Mouse (Mus musculus) right cerebral cortex, postnatal 10 days (tissue): ENCODE data around the gene Rasgef1b.

Experiments used
- DNase-seq, 2 experiments: peaks; one replicate each; pipeline ENCODE4 v3.0.0; 2021; ENCODE audit warnings: low spot score in 2 of 2

The Rasgef1b gene

GRCm38 (mm10) chr5:99728649-99729212 lies at the start of gene Rasgef1b:
Gene Rasgef1b (minus strand): TSS chr5:99729065.
- peak; percentile 85 to 88 for DNase-seq

- DNase-seq, result no peak
Measured at GRCm38 (mm10) chr5:99775342-99775741, 46.5 kb upstream of the Rasgef1b start.

- no peak for DNase-seq
Measured at GRCm38 (mm10) chr5:99773265-99773664, 44.4 kb upstream of the Rasgef1b start.

- no peak for DNase-seq
Measured at GRCm38 (mm10) chr5:99764246-99764645, 35.4 kb upstream of the Rasgef1b start.

- DNase-seq, result no peak
Measured at GRCm38 (mm10) chr5:99758859-99759258, 30.0 kb upstream of the Rasgef1b start.

GRCm38 (mm10) chr5:99753843-99754242 lies 25.0 kb upstream of the Rasgef1b start:
- DNase-seq, result peak in 1 of 2 experiments; percentile 38

- DNase-seq, result peak; percentile 63 to 77
Measured at GRCm38 (mm10) chr5:99753368-99753767, 24.5 kb upstream of the Rasgef1b start.

GRCm38 (mm10) chr5:99752670-99753231 lies 23.9 kb upstream of the Rasgef1b start:
- no peak for DNase-seq

- DNase-seq, result peak; percentile 37 to 42
Measured at GRCm38 (mm10) chr5:99748417-99748816, 19.6 kb upstream of the Rasgef1b start.

- DNase-seq, result no peak
Measured at GRCm38 (mm10) chr5:99746087-99746486, 17.2 kb upstream of the Rasgef1b start.

- peak in 1 of 2 experiments; percentile 12 for DNase-seq
Measured at GRCm38 (mm10) chr5:99742874-99743273, 14.0 kb upstream of the Rasgef1b start.

- DNase-seq, result peak in 1 of 2 experiments; percentile 8
Measured at GRCm38 (mm10) chr5:99742056-99742455, 13.2 kb upstream of the Rasgef1b start.

GRCm38 (mm10) chr5:99737937-99738727 lies 9.3 kb upstream of the Rasgef1b start:
- peak in 1 of 2 experiments; percentile 13 for DNase-seq

GRCm38 (mm10) chr5:99729931-99730330 lies 1.1 kb upstream of the Rasgef1b start:
- DNase-seq, result no peak

- peak; percentile 72 to 75 for DNase-seq
Measured at GRCm38 (mm10) chr5:99729361-99729882, 557 bp upstream of the Rasgef1b start.

- peak; percentile 55 to 61 for DNase-seq
Measured at GRCm38 (mm10) chr5:99728027-99728451, 826 bp downstream of the Rasgef1b start.

- DNase-seq, result no peak
Measured at GRCm38 (mm10) chr5:99723941-99724340, 4.9 kb downstream of the Rasgef1b start.

- DNase-seq, result no peak
Measured at GRCm38 (mm10) chr5:99722310-99722709, 6.6 kb downstream of the Rasgef1b start.

- DNase-seq, result no peak
Measured at GRCm38 (mm10) chr5:99720554-99720953, 8.3 kb downstream of the Rasgef1b start.

- DNase-seq, result no peak
Measured at GRCm38 (mm10) chr5:99717917-99718316, 10.9 kb downstream of the Rasgef1b start.

- peak; percentile 87 to 91 for DNase-seq
Measured at GRCm38 (mm10) chr5:99715281-99715744, 13.6 kb downstream of the Rasgef1b start.

GRCm38 (mm10) chr5:99711947-99712346 lies 16.9 kb downstream of the Rasgef1b start:
- DNase-seq, result no peak
